Mouse (Mus musculus): ENCODE results near the gene Cdh4. TPM values are rescaled to one million over a fixed set of nuclear protein-coding genes. Genes with fewer than 3 reads are reported as not detected.

Cdh4 gene
- polyA plus RNA-seq, 1 experiment = 0.55 TPM

DNA sequence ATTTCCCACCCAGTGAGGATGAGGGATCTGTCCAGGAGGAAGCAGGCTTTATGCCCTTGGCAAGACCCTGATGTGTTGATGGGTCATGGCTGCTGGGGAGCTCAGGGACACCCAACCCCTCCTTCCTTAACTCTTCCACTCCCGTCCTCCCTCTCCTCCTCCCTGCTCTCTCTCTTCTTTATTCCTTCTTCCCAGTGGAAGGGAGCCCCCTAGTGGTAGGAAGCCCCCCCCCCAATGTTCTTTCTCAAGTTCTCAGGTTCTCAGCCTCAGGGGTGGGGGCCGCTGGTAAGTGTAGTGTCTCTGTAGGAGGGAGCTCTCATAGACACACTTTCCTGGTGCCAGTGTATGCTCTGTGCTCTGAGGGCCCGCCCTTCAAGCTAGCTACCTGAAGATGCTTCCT lies 421.0 kb downstream of the Cdh4 start:
- H3K4me1 ChIP-seq (ENCODE audit: control insufficient read depth, insufficient read depth, low read length) = no peaks in the 10 kb centered on the region

GRCm38 (mm10) chr2:179865097-179865496 lies 422.9 kb downstream of the Cdh4 start:
- H3K27ac ChIP-seq (ENCODE audit: control insufficient read depth, insufficient read depth, low read depth, low read length, poor library complexity) = no peak overlapping the region
- TF ChIP-seq CTCF (IDR thresholded peaks at IDR 0.05; ENCODE audit: control insufficient read depth, insufficient read depth, low read length) (no peak), POLR2A (IDR thresholded peaks at IDR 0.05; ENCODE audit: borderline replicate concordance, control insufficient read depth, low read depth, low read length) (no peak)
- 59% methylated on average over 5 of the region's 5 CpGs for WGBS

More for the DNA sequence above, 421.0 kb downstream of the Cdh4 start:
- Histone ChIP-seq H3K4me3 (replicated peaks; ENCODE audit: control insufficient read depth, low read depth, low read length) (no peak overlapping the region), H3K27ac (ENCODE audit: control insufficient read depth, insufficient read depth, low read depth, low read length, poor library complexity) (no peak overlapping the region)
- TF ChIP-seq CTCF (IDR thresholded peaks at IDR 0.05; ENCODE audit: control insufficient read depth, insufficient read depth, low read length) (no peak), POLR2A (IDR thresholded peaks at IDR 0.05; ENCODE audit: borderline replicate concordance, control insufficient read depth, low read depth, low read length) (no peak)
- WGBS = 53% methylated on average over 3 of the region's 3 CpGs

GRCm38 (mm10) chr2:179867669-179868068 lies 425.4 kb downstream of the Cdh4 start:
- Histone ChIP-seq H3K4me1 (ENCODE audit: control insufficient read depth, insufficient read depth, low read length) (no peaks in the 10 kb centered on the region), H3K4me3 (replicated peaks; ENCODE audit: control insufficient read depth, low read depth, low read length) (no peak overlapping the region), H3K27ac (ENCODE audit: control insufficient read depth, insufficient read depth, low read depth, low read length, poor library complexity) (no peak overlapping the region)
- TF ChIP-seq CTCF (IDR thresholded peaks at IDR 0.05; ENCODE audit: control insufficient read depth, insufficient read depth, low read length) (no peak), POLR2A (IDR thresholded peaks at IDR 0.05; ENCODE audit: borderline replicate concordance, control insufficient read depth, low read depth, low read length) (no peak)
- 58% methylated on average over 3 of the region's 3 CpGs for WGBS

More at GRCm38 (mm10) chr2:179865097-179865496, 422.9 kb downstream of the Cdh4 start:
- Histone ChIP-seq H3K4me1 (ENCODE audit: control insufficient read depth, insufficient read depth, low read length) (no peaks in the 10 kb centered on the region), H3K4me3 (replicated peaks; ENCODE audit: control insufficient read depth, low read depth, low read length) (no peak overlapping the region)

DNA sequence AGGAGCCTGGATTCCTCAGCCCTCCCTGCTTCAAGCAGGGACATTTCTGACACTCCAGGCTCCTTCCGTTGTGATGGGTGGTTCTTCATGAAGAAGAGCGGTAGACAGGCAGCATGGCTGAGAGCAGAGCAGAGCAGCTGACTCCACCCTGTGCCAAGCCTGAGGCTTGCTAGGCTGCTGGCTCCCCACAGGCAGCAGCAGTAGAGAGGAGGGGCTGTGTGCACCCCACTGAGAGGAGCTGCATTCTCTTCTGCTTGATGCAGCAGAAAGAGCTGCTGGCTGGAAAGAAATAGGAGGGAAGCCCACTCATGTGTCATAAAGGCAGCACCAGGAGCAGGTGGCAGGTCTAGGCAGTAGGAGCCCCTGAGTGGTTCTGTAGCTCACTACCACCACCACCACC lies 427.6 kb downstream of the Cdh4 start:
- TF ChIP-seq CTCF (IDR thresholded peaks at IDR 0.05; ENCODE audit: control insufficient read depth, insufficient read depth, low read length) = no peak
- no peak for TF ChIP-seq POLR2A (IDR thresholded peaks at IDR 0.05; ENCODE audit: borderline replicate concordance, control insufficient read depth, low read depth, low read length)
- 37% methylated on average over 2 of the region's 2 CpGs for WGBS
- no peak overlapping the region for H3K4me3 ChIP-seq (replicated peaks; ENCODE audit: control insufficient read depth, low read depth, low read length)
- no peak overlapping the region for H3K27ac ChIP-seq (ENCODE audit: control insufficient read depth, insufficient read depth, low read depth, low read length, poor library complexity)
- no peaks in the 10 kb centered on the region for H3K4me1 ChIP-seq (ENCODE audit: control insufficient read depth, insufficient read depth, low read length)

GRCm38 (mm10) chr2:179872724-179873123 lies 430.5 kb downstream of the Cdh4 start:
- Histone ChIP-seq H3K27ac (ENCODE audit: control insufficient read depth, insufficient read depth, low read depth, low read length, poor library complexity) (no peak overlapping the region), H3K4me3 (replicated peaks; ENCODE audit: control insufficient read depth, low read depth, low read length) (no peak overlapping the region), H3K4me1 (ENCODE audit: control insufficient read depth, insufficient read depth, low read length) (no peaks in the 10 kb centered on the region)
- 62% methylated on average over 5 of the region's 5 CpGs for WGBS
- TF ChIP-seq CTCF (IDR thresholded peaks at IDR 0.05; ENCODE audit: control insufficient read depth, insufficient read depth, low read length) (peak; percentile 27; the same call in 1 of the 2 replicates), POLR2A (IDR thresholded peaks at IDR 0.05; ENCODE audit: borderline replicate concordance, control insufficient read depth, low read depth, low read length) (no peak)

DNA sequence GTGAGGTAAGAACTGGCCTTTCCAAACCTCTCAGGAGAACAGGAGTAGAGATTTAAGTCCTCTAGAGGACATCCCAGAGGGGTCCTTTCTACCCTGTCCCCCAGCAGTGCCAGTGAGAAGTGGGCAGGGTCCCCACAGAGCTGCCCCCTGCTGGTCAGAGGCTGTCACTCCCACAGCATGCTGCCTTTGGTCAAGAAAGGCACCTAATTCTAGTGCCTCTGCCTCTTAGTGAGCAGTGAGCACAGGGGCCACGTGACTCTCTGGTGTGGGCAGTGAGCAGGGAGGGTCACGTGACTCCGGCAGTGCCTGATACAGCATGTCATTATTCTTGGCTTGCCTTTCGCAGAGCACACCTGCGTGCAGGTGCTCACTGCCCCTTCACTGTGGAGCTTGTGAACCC lies 431.1 kb downstream of the Cdh4 start:
- H3K4me1 ChIP-seq (ENCODE audit: control insufficient read depth, insufficient read depth, low read length) = no peaks in the 10 kb centered on the region
- 39% methylated on average over 5 of the region's 5 CpGs for WGBS
- H3K4me3 ChIP-seq (replicated peaks; ENCODE audit: control insufficient read depth, low read depth, low read length) = no peak overlapping the region
- no peak overlapping the region for H3K27ac ChIP-seq (ENCODE audit: control insufficient read depth, insufficient read depth, low read depth, low read length, poor library complexity)
- TF ChIP-seq POLR2A (IDR thresholded peaks at IDR 0.05; ENCODE audit: borderline replicate concordance, control insufficient read depth, low read depth, low read length) (no peak), CTCF (IDR thresholded peaks at IDR 0.05; ENCODE audit: control insufficient read depth, insufficient read depth, low read length) (peak; percentile 49; the same call in 1 of the 2 replicates)

DNA sequence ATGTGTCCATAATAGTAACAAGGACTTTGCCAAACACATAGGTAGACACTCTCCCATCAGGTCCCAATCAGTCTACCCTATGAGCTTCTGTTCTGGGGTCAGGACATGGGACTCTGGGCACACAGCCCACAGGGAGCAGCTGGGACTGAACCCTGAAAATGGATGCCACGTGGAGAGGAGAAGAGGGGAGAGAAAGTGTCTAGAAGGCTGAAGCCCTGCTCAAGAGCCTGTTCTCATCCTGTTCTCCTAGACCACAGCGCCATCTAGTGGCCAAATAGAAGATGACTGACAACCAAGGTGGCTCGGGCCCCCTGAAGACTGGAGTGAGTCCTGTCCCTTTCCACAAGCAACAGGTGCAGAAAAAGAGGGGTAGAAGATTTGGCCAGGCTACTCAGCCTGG lies 432.9 kb downstream of the Cdh4 start:
- no peak overlapping the region for H3K27ac ChIP-seq (ENCODE audit: control insufficient read depth, insufficient read depth, low read depth, low read length, poor library complexity)
- H3K4me3 ChIP-seq (replicated peaks; ENCODE audit: control insufficient read depth, low read depth, low read length) = no peak overlapping the region
- TF ChIP-seq POLR2A (IDR thresholded peaks at IDR 0.05; ENCODE audit: borderline replicate concordance, control insufficient read depth, low read depth, low read length) (no peak), CTCF (IDR thresholded peaks at IDR 0.05; ENCODE audit: control insufficient read depth, insufficient read depth, low read length) (peak; percentile 80)
- 0% methylated on average over 3 of the region's 3 CpGs for WGBS
- H3K4me1 ChIP-seq (ENCODE audit: control insufficient read depth, insufficient read depth, low read length) = no peaks in the 10 kb centered on the region

DNA sequence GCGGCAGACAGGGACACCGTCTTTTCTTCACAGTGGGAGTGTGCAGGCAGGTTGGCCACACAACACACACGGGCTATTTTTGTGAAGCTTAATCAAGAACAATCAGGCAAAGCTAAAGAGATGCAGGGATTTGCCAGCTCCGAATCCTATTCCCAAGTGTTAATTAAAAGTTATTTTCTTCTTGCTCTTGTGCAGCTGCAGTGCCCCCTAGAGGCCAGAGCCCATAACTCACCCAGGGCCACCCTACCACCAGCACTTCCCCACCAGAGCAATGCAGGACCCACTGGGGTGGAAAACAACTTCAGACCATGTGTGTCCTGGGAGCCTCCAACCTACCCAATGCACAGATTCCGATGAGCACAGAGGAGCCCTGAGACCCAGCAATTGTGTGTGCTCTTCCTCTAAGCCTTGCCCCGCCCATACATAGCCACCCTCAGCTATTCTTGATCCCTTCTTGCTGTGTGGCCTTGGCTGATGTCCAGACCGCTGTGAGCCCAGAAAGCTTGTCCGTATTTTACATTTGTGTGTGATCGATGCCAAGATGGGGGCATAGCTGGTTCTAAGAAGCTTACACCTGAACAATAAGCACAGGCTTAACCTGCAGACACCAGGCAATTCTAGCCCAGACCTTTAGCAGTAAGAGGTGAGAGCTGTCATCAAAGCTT lies 435.5 kb downstream of the Cdh4 start:
- 65% methylated on average over 9 of the region's 9 CpGs for WGBS
- TF ChIP-seq CTCF (IDR thresholded peaks at IDR 0.05; ENCODE audit: control insufficient read depth, insufficient read depth, low read length) = peak; percentile 66
- TF ChIP-seq POLR2A (IDR thresholded peaks at IDR 0.05; ENCODE audit: borderline replicate concordance, control insufficient read depth, low read depth, low read length) = no peak
- Histone ChIP-seq H3K27ac (ENCODE audit: control insufficient read depth, insufficient read depth, low read depth, low read length, poor library complexity) (no peak overlapping the region), H3K4me1 (ENCODE audit: control insufficient read depth, insufficient read depth, low read length) (no peaks in the 10 kb centered on the region), H3K4me3 (replicated peaks; ENCODE audit: control insufficient read depth, low read depth, low read length) (no peak overlapping the region)
